Mouse (Mus musculus): ENCODE data around the gene P2ry14.

DNA sequence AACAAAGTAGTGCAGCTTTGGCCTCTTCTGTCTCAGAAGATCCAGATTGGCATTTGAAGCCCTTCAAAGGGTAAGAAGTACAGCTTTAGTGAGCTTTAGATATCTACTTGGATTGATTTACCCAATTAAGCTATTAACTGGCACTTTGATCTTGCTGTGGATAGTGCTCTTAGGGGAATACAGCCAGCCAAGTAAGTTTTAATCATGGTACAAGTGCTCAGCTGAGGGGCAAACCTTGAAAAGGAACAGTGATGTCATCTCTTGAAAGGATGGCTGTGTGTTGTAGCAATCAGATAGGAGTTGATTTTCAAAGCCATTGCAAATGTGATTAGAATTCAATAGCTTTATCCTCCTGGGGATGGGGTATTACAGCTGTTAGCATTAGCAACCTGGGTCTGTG is 28.7 kb upstream of the P2ry14 start:
- no peak for TF ChIP-seq POLR2A (IDR thresholded peaks at IDR 0.05; ENCODE audit: borderline replicate concordance, extremely low read depth, insufficient read depth, insufficient read length, poor library complexity, severe bottlenecking)
- TF ChIP-seq CTCF (IDR thresholded peaks at IDR 0.05; ENCODE audit: borderline replicate concordance, extremely low read depth, insufficient read depth, insufficient read length) = no peak

Data from brain, embryonic 14.5 days (tissue).